Comparison of ENCODE assay signal across 8 mouse cellular contexts in genomic region chr4:101646857-101647195, GRCm38 (mm10). TPM values are rescaled to one million over a fixed set of nuclear protein-coding genes. Genes with fewer than 3 reads are reported as not detected.
DNase-seq lines count a peak whose midpoint lies in the region; ATAC-seq and TF ChIP-seq lines count a peak whose summit lies in the region.

No protein-coding gene starts in this region.

- H3K27me3 ChIP-seq in embryonic facial prominence, embryonic 12.5 days, result no peaks in the 10 kb centered on the region
- no peaks in the 10 kb centered on the region for H3K27me3 ChIP-seq in intestine, embryonic 15.5 days (replicated peaks)
- H3K27me3 ChIP-seq in myocyte (ENCODE audit: control insufficient read depth, insufficient read depth, insufficient read length), result no peaks in the 10 kb centered on the region

- WGBS in embryonic facial prominence, embryonic 12.5 days, result 0% methylated on average over 8 of the region's 8 CpGs
- WGBS in intestine, embryonic 15.5 days, result under 1% methylated on average over 8 of the region's 8 CpGs

- TF ChIP-seq CTCF in layer of hippocampus, adult 2 months (conservative IDR thresholded peaks at IDR 0.05), result no peak

- no peak for TF ChIP-seq POLR2A in myocyte (IDR thresholded peaks at IDR 0.05; ENCODE audit: insufficient read length, low read depth)

- H3K36me3 ChIP-seq in embryonic facial prominence, embryonic 12.5 days, result no peaks in the 10 kb centered on the region
- H3K36me3 ChIP-seq in intestine, embryonic 15.5 days, result no peaks in the 10 kb centered on the region
- H3K36me3 ChIP-seq in myocyte (ENCODE audit: control insufficient read depth, insufficient read depth), result no peaks in the 10 kb centered on the region

- H3K9ac ChIP-seq in embryonic facial prominence, embryonic 12.5 days, result peak overlapping the region; percentile 47
- H3K9ac ChIP-seq in intestine, embryonic 15.5 days, result peak overlapping the region; percentile 48

- H3K4me2 ChIP-seq in embryonic facial prominence, embryonic 12.5 days (replicated peaks), result peak overlapping the region; percentile 62
- H3K4me2 ChIP-seq in intestine, embryonic 15.5 days (replicated peaks), result peak overlapping the region; percentile 77
- peak overlapping the region; percentile 86 for H3K4me2 ChIP-seq in myocyte (ENCODE audit: low read depth)

- H3K79me2 ChIP-seq in myocyte (ENCODE audit: control insufficient read depth, insufficient read depth), result peaks cover 26% of the 10 kb centered on the region

- no peaks in the 10 kb centered on the region for H3K9me3 ChIP-seq in embryonic facial prominence, embryonic 12.5 days
- H3K9me3 ChIP-seq in intestine, embryonic 15.5 days, result no peaks in the 10 kb centered on the region

- peak; percentile 19 for ATAC-seq in embryonic facial prominence, embryonic 12.5 days (ENCODE audit: insufficient number of reproducible peaks, insufficient read depth, low FRiP score, low TSS enrichment)
- no peak for ATAC-seq in intestine, embryonic 15.5 days
- no peak for ATAC-seq in megakaryocyte-erythroid progenitor cell, adult 5-6 weeks (replicated peaks; ENCODE audit: low FRiP score, low TSS enrichment, poor library complexity, severe bottlenecking)

- H3K4me3 ChIP-seq in layer of hippocampus, adult 2 months, result peak overlapping the region; percentile 71
- H3K4me3 ChIP-seq in embryonic facial prominence, embryonic 12.5 days, result peak overlapping the region; percentile 68
- peak overlapping the region; percentile 83 for H3K4me3 ChIP-seq in intestine, embryonic 15.5 days (replicated peaks)
- peak overlapping the region; percentile 52 for H3K4me3 ChIP-seq in myocyte

- peaks cover 14% of the 10 kb centered on the region for H3K4me1 ChIP-seq in embryonic facial prominence, embryonic 12.5 days
- H3K4me1 ChIP-seq in intestine, embryonic 15.5 days (replicated peaks), result 0 out of 2 replicates have a peak, but pooled peaks cover 6% of the 10 kb centered on the region

- peak overlapping the region; percentile 91 for H3K27ac ChIP-seq in layer of hippocampus, adult 2 months
- H3K27ac ChIP-seq in embryonic facial prominence, embryonic 12.5 days, result peak overlapping the region; percentile 86
- H3K27ac ChIP-seq in intestine, embryonic 15.5 days, result peak overlapping the region; percentile 84

- no peak for DNase-seq in layer of hippocampus, adult 2 months (ENCODE audit: low spot score in 2 of 2)
- no peak for DNase-seq in layer of hippocampus, postnatal 10 days (ENCODE audit: low spot score in 2 of 2)
- no peak for DNase-seq in left cerebral cortex, adult 18-20 months (ENCODE audit: low spot score in 2 of 2)
- DNase-seq in cerebellum, adult 11 months, result no peak

- no peak overlapping the region for H3ac ChIP-seq in myocyte (ENCODE audit: control insufficient read depth, insufficient read length)

TF ChIP-seq in myocyte, 11 proteins besides CTCF, POLR2A, EP300 and RAD21:
- TF ChIP-seq POLR2AphosphoS2 (IDR thresholded peaks at IDR 0.05; ENCODE audit: insufficient read length, low read depth) (peak; percentile 23), CEBPB (IDR thresholded peaks at IDR 0.05; ENCODE audit: insufficient read depth, poor library complexity, severe bottlenecking) (no peak)

RNA-seq across cellular contexts. Expression of gene Leprot, which starts 0.7 kb away (rescaled TPM):
- total RNA-seq in layer of hippocampus, adult 2 months (2021), result 10 to 100 TPM; 27.4 to 27.9 TPM
- 10 to 100 TPM; 28.3 to 34.7 TPM for total RNA-seq in layer of hippocampus, postnatal 10 days (2021)
- 78.9 and 82.9 TPM in 2 replicates for polyA plus RNA-seq in embryonic facial prominence, embryonic 12.5 days (2016; fragmentation: Nextera tagmentation; extraction: Ambion mirVana)
- 96.3 and 97.1 TPM in 2 replicates for polyA plus RNA-seq in intestine, embryonic 15.5 days (2015; fragmentation: Nextera tagmentation; extraction: Ambion mirVana)
- 43.1 TPM for polyA plus RNA-seq in myocyte (2012; fragmentation: generic; extraction: Trizol)
- total RNA-seq in left cerebral cortex, adult 18-20 months (2021), result 10 to 100 TPM; 25.8 to 26.9 TPM
- total RNA-seq in megakaryocyte-erythroid progenitor cell, adult 5-6 weeks (2014; fragmentation: Nextera tagmentation), result 83.3 and 103 TPM in 2 replicates
- total RNA-seq in megakaryocyte-erythroid progenitor cell, adult 5-6 weeks (2017), result 116 and 138 TPM in 2 replicates
